Mouse (Mus musculus): ENCODE measurements around the gene Lpar1. TPM values are rescaled to one million over a fixed set of nuclear protein-coding genes. Genes with fewer than 3 reads are reported as not detected.

The Lpar1 gene
- total RNA-seq, 2 experiments from 2014 or later, result 3.5 TPM; not detected in 1

Other genes with a start within 250 kb of the Lpar1 start
- gene Olfr267, start 233.8 kb upstream of the Lpar1 start, total RNA-seq (2014; fragmentation: Nextera tagmentation), result 5.2 TPM in 1 of 2 replicates, not detected in the other
- gene Olfr267, start 233.8 kb upstream of the Lpar1 start, total RNA-seq (2017), result 0.17 and 0.26 TPM in 2 replicates

Data from granulocyte monocyte progenitor cell, adult 5-6 weeks (primary cell).